Mouse (Mus musculus) midbrain, embryonic 15.5 days (tissue): Measurements from ENCODE around the gene Shank1. TPM values are rescaled to one million over a fixed set of nuclear protein-coding genes. Genes with fewer than 3 reads are reported as not detected.
"Not testable (repeated sequence)": the region's sequence is repeated elsewhere in the genome, so short reads cannot be mapped to it uniquely, and the experiment has no call there.

Experiments
- ATAC-seq: fragments of 200-750 bp; cut with Nextera tagmentation; replicated peaks from 2 replicates; pipeline ENCODE4 v1.8.0; 2017; ENCODE audit warnings: moderate TSS enrichment
- H3K27ac ChIP-seq: fragments of 300-500 bp; sonication (generic); 2 replicates; pipeline ENCODE4 v1.5.1; 2015; ENCODE audit warnings: mild to moderate bottlenecking, inconsistent platforms
- H3K27me3 ChIP-seq: fragments of 300-500 bp; sonication (generic); replicated peaks from 2 replicates; pipeline ENCODE4 v1.6.1; 2015; ENCODE audit warnings: inconsistent platforms
- H3K36me3 ChIP-seq: fragments of 300-500 bp; sonication (generic); replicated peaks from 2 replicates; pipeline ENCODE4 v1.6.1; 2015; ENCODE audit warnings: inconsistent platforms
- H3K4me1 ChIP-seq: fragments of 300-500 bp; sonication (generic); 2 replicates; pipeline ENCODE4 v1.6.1; 2015; ENCODE audit warnings: inconsistent platforms
- H3K4me2 ChIP-seq: fragments of 300-500 bp; sonication (generic); 2 replicates; pipeline ENCODE4 v1.6.1; 2015; ENCODE audit warnings: inconsistent platforms, mild to moderate bottlenecking, moderate library complexity
- H3K4me3 ChIP-seq: fragments of 300-500 bp; sonication (generic); 2 replicates; pipeline ENCODE4 v1.5.1; 2015; ENCODE audit warnings: mild to moderate bottlenecking, inconsistent platforms
- H3K9ac ChIP-seq: fragments of 300-500 bp; sonication (generic); 2 replicates; pipeline ENCODE4 v1.6.1; 2015; ENCODE audit warnings: mild to moderate bottlenecking, inconsistent platforms
- H3K9me3 ChIP-seq: fragments of 300-500 bp; sonication (generic); 2 replicates; pipeline ENCODE4 v1.6.1; 2016; ENCODE audit warnings: inconsistent platforms
- WGBS: fragments of 180-500 bp; shearing (Covaris S2); methylation state at CpG from one replicate; pipeline ENCODE4 v1.1.7; 2015; ENCODE audit warnings: mixed read lengths; 5-methylcytosine and 5-hydroxymethylcytosine counted together
- polyA plus RNA-seq: library from polyadenylated mRNA; unstranded; fragments of >200 nt; fragmentation: Nextera tagmentation; extraction: Ambion mirVana; gene quantifications from 2 replicates; pipeline ENCODE4 v1.2.1, GENCODE M21; 2015

Gene Shank1
- polyA plus RNA-seq, 1 experiment from 2014 or later, result 46.5 TPM

DNA sequence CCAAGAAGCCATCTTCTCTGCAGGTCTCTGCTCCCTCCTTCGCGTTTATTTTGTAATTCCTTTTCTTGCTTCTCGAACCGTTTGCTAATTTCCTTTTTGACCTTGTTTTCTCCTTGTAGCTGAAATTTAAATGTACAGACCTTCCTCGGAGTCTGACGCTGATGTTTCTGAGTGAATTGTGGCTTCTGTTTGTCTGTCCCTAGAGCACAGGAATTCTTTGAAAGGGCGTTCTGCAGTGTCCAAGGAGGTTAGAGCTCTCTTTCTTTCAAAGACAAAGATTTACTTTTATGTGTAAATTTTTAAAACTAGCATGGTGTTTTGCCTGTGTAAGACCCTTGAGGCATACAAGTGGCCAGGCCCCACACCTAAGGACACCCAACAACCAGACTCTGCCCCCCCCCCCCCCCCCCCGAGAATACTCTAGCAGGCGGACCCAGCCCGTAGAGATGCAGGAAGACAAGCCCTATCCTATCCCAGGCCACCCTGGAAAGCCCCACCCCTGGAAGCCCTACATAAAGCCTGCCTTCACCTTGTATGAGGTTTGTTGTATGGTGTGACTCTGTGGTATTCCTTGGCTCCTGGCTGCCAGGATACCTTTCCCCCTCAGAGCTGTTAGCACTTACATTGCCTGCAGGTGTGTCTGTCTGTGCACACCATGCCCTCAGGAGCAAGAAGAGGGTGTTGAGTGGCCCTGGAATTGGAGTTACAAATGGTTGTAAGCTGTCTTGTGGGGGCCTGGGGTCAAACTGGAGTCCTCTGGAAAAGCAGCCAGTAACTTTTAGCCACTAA, 33.4 kb upstream of the Shank1 start:
- WGBS, result 60% methylated on average over 9 of the region's 10 CpGs
- H3K4me3 ChIP-seq, result no peak overlapping the region

DNA sequence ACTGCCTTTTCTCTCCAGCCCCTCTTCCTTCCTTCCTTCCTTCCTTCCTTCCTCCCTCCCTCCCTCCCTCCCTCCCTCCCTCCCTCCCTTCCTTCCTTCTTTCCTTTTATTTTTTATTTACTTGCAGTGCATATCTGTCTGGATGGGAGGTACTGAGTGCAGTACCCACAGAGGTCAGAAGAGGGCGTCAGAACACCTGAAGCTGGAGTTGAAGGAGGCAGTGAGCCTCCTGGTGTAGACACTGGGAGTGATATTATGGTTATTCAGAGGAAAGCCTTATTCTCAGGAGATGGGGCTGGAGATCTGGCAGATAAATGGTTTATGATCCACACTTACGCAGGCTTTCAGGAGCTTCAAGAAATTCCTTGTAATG, 32.8 kb upstream of the Shank1 start:
- Histone ChIP-seq H3K27ac (no peak overlapping the region), H3K9me3 (no peaks in the 10 kb centered on the region), H3K9ac (no peak overlapping the region), H3K4me1 (peaks cover 8% of the 10 kb centered on the region), H3K36me3 (no peaks in the 10 kb centered on the region), H3K27me3 (no peaks in the 10 kb centered on the region; the same call in 1 of the 2 replicates), H3K4me3 (no peak overlapping the region), H3K4me2 (no peak overlapping the region)
- ATAC-seq, result no peak
- WGBS, result 42% methylated on average over 2 of the region's 2 CpGs

More for the DNA sequence above, 33.4 kb upstream of the Shank1 start:
- no peaks in the 10 kb centered on the region for H3K36me3 ChIP-seq
- no peaks in the 10 kb centered on the region for H3K9me3 ChIP-seq
- ATAC-seq, result no peak
- no peak overlapping the region for H3K27ac ChIP-seq
- H3K4me2 ChIP-seq, result no peak overlapping the region
- no peak overlapping the region for H3K9ac ChIP-seq
- no peaks in the 10 kb centered on the region; the same call in 1 of the 2 replicates for H3K27me3 ChIP-seq
- H3K4me1 ChIP-seq, result peaks cover 2% of the 10 kb centered on the region; the same call in 1 of the 2 replicates

DNA sequence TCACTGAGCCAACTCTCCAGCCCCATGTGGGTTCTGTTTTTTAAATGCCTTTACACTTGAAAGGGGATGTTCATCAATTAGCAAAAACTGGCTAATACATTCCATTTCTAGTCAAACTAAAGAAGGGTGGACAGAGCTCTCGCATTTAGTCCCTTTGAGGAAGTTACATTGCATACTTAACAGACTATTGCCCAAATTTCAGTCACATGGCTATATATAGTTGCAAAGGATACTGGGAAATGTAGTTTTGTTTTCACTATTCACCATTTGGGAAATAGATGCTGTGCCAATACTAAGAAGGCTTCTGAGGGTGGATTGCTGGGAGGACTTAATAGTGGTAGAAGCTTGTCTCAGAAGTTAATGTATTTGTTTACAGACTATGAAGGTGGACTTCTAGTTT, 29.1 kb upstream of the Shank1 start:
- peak; percentile 30; the same call in 1 of the 2 replicates for ATAC-seq
- WGBS, result 57% methylated on average over 1 of the region's 1 CpGs

DNA sequence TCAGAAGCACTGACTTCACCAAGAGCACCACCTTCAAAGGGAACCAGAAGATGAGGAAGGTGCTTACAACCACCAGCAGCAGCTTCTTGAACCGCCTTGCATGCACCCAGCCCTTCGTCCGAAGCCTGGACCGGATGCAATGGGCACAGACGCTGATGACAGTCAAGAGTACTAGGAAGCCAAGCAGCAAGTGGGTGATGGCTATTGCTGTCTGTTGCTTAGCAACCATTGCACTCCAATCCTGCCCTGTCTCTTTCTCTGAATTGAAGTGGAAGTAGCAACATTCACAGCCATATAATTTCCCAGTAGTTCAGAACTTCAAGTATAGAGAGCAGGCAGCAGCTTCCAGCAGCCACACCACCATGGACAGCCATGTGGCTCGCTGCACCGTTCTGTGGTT, 28.5 kb upstream of the Shank1 start:
- Histone ChIP-seq H3K4me1 (peaks cover 8% of the 10 kb centered on the region), H3K9ac (no peak overlapping the region), H3K4me3 (no peak overlapping the region), H3K27me3 (no peaks in the 10 kb centered on the region), H3K36me3 (no peaks in the 10 kb centered on the region), H3K27ac (0 out of 2 replicates have a peak overlapping the region, but pooled peaks have one; percentile 4), H3K4me2 (no peak overlapping the region), H3K9me3 (no peaks in the 10 kb centered on the region)
- ATAC-seq, result peak; percentile 67
- WGBS, result 67% methylated on average over 7 of the region's 7 CpGs

More for the DNA sequence above, 29.1 kb upstream of the Shank1 start:
- H3K27me3 ChIP-seq, result no peaks in the 10 kb centered on the region
- 0 out of 2 replicates have a peak overlapping the region, but pooled peaks have one; percentile 4 for H3K27ac ChIP-seq
- H3K9ac ChIP-seq, result no peak overlapping the region
- no peaks in the 10 kb centered on the region for H3K36me3 ChIP-seq
- no peak overlapping the region for H3K4me2 ChIP-seq
- H3K9me3 ChIP-seq, result no peaks in the 10 kb centered on the region
- H3K4me1 ChIP-seq, result peaks cover 8% of the 10 kb centered on the region
- H3K4me3 ChIP-seq, result no peak overlapping the region

DNA sequence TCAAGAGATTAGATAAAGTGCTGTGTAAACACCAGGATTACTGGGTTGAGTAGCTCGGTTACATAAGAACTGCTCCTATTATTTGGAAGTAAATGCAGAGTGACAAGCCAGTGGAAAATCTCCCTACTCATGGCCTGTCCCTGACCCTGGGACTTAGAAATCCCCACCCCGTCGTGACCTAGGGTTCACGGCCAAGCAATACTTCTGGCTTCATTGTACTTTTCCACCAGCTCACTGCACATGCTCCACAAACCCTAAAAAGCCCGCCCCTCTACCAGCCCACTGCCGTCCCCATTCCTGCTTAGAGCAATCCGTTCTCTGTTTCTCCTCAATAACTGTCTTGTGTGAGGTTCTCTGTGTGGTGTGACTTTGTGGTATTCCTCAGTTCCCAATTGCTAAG, 22.3 kb upstream of the Shank1 start:
- Histone ChIP-seq H3K4me3 (no peak overlapping the region), H3K4me2 (no peak overlapping the region), H3K9ac (no peak overlapping the region), H3K4me1 (no peaks in the 10 kb centered on the region), H3K9me3 (no peaks in the 10 kb centered on the region), H3K36me3 (no peaks in the 10 kb centered on the region), H3K27ac (no peak overlapping the region), H3K27me3 (no peaks in the 10 kb centered on the region)
- 59% methylated on average over 7 of the region's 7 CpGs for WGBS
- ATAC-seq, result no peak

DNA sequence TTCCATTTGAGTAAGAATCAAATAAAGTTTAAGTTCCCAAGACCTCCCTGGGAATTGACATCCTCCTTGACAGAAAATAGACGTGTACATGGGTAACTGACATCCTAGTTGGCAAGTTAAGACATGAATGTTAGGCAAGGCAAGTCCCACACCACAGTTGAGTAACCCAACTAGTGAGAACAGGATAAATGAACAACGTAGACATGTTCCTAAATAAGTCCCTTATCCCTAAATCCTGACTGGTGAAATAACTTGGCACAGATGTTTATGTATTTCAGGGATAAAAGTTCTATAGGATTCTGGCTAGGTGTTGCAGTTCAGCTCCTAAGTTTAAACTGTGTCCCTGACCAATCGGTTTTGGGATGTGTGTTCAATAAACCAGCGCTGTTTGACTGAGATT, 19.1 kb upstream of the Shank1 start:
- H3K4me3 ChIP-seq, result no peak overlapping the region
- H3K9ac ChIP-seq, result no peak overlapping the region
- no peak overlapping the region for H3K4me2 ChIP-seq
- no peak for ATAC-seq
- H3K4me1 ChIP-seq, result no peaks in the 10 kb centered on the region
- no peaks in the 10 kb centered on the region for H3K27me3 ChIP-seq
- WGBS, result 83% methylated on average over 4 of the region's 4 CpGs
- H3K36me3 ChIP-seq, result no peaks in the 10 kb centered on the region
- H3K27ac ChIP-seq, result no peak overlapping the region
- H3K9me3 ChIP-seq, result no peaks in the 10 kb centered on the region

DNA sequence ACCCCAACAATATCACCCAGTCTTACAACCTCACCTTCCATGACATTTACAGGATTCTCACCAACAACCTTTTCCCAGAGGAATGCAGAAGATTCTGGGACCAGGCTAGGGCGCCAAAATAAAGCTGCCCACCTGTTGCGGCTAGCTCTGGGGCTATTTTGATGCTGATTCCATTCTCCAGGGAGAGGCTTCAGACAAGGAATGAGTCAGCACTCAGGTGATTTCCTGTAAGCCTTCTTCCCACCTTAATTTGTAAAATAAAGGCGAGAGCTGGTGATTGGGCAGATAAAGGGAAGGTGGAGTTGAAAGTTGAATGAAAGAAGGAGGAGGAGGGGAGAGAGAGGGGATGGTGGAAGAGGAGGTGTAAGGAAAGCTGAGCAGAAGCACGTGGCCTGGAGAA, 18.6 kb upstream of the Shank1 start:
- H3K9ac ChIP-seq, result no peak overlapping the region
- H3K4me1 ChIP-seq, result no peaks in the 10 kb centered on the region
- no peaks in the 10 kb centered on the region for H3K9me3 ChIP-seq
- no peak for ATAC-seq
- H3K36me3 ChIP-seq, result no peaks in the 10 kb centered on the region
- WGBS, result 52% methylated on average over 4 of the region's 4 CpGs
- H3K27me3 ChIP-seq, result no peaks in the 10 kb centered on the region
- H3K4me2 ChIP-seq, result no peak overlapping the region
- H3K4me3 ChIP-seq, result no peak overlapping the region
- no peak overlapping the region for H3K27ac ChIP-seq

DNA sequence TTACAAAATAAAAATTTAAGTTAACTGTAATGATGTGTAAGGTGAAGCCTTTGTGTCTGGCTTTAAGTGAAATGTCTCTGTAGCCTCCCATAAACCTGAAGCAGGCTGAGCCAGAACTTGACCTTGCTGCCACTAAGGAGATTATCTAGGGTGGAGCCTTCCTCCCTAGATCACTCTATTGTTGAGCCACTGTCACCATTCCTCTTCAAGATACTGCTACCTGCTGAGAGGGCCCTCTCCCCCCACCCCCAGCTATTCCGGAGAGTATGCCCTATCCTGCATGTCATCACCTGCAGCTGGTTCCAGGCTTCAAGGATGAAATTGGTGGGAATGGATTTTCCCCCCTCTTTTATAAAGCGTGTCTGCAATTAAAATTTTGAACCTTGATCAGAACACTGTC, 12.6 kb upstream of the Shank1 start:
- H3K9ac ChIP-seq, ATAC-seq, H3K27ac ChIP-seq, H3K27me3 ChIP-seq, H3K4me2 ChIP-seq, H3K36me3 ChIP-seq, H3K9me3 ChIP-seq, H3K4me3 ChIP-seq, H3K4me1 ChIP-seq: not testable (repeated sequence)
- 92% methylated on average over 2 of the region's 2 CpGs for WGBS

DNA sequence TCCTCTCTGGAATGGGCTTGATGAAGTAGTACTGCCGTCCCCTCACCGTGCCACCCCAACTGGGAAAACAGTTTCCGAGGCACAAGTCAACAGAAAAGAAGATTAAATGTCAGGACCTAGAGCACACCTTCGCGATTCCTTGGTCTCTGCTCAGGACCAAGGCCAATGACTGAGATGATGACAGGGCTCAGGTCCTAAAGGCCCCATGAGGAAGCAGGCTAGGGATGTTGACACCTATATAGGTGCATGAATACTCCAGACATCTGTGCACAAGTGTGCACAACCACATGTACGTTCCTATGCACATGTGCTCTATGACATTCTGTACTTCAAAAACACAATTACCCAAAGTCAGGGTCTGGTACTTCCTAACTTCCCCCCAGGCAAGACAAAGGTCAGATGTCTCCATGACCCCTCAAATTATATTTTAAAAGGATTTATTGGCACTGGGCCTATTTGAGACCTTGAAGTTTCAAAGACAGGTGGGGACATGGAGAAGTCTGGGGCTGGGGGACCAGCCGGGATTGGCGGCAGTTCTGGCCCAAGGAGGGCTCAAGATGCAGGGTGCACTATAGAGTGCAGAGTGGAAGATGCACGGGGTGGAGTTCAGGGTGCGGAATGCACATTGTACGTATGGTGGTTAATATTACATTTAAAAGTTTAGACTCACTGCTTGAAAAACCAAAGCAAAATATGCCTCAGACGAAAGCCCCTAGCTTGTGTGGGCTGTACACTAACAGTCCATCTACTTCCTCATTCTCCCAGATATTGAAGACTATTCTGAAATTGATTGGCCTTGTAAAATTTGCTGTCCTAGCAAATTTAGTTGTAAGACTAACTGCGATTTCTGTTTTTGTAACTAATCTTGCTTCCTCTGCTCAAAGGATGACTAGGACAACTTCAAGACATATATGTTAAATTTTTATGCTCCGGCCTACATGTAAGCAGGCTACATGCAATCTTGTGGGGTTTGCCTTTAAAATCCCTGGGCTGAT, 6.4 kb upstream of the Shank1 start:
- 85% methylated on average over 14 of the region's 14 CpGs for WGBS
- no peak for ATAC-seq
- H3K4me1 ChIP-seq, result peaks cover 12% of the 10 kb centered on the region

DNA sequence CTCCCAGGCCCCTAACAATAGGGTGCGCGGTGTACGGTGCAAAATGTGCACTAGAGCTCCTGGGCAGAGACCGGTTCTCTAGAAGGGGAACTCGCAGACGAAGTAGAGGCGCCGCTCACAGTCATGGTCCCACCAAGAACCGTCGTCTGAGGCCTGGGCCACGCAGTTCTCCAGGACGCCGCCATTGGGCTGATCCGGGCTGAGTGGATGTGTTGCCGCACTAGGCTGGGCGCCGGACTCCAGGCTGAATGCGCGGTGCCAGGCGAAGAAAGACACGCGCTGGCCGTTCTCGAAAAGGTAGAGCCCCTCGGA, 5.6 kb upstream of the Shank1 start:
- peaks cover 12% of the 10 kb centered on the region for H3K4me1 ChIP-seq
- no peaks in the 10 kb centered on the region for H3K27me3 ChIP-seq
- peak overlapping the region; percentile 78 for H3K4me2 ChIP-seq
- ATAC-seq, result no peak
- no peaks in the 10 kb centered on the region for H3K9me3 ChIP-seq
- H3K9ac ChIP-seq, result peak overlapping the region; percentile 96
- H3K36me3 ChIP-seq, result no peaks in the 10 kb centered on the region
- H3K27ac ChIP-seq, result peak overlapping the region; percentile 96
- WGBS, result under 1% methylated on average over 25 of the region's 25 CpGs
- peak overlapping the region; percentile 84 for H3K4me3 ChIP-seq

More for the DNA sequence above, 6.4 kb upstream of the Shank1 start:
- Histone ChIP-seq H3K4me2 (peak overlapping the region; percentile 78), H3K9me3 (no peaks in the 10 kb centered on the region), H3K27me3 (no peaks in the 10 kb centered on the region), H3K27ac (peak overlapping the region; percentile 96), H3K36me3 (no peaks in the 10 kb centered on the region), H3K9ac (peak overlapping the region; percentile 96), H3K4me3 (peak overlapping the region; percentile 84)

DNA sequence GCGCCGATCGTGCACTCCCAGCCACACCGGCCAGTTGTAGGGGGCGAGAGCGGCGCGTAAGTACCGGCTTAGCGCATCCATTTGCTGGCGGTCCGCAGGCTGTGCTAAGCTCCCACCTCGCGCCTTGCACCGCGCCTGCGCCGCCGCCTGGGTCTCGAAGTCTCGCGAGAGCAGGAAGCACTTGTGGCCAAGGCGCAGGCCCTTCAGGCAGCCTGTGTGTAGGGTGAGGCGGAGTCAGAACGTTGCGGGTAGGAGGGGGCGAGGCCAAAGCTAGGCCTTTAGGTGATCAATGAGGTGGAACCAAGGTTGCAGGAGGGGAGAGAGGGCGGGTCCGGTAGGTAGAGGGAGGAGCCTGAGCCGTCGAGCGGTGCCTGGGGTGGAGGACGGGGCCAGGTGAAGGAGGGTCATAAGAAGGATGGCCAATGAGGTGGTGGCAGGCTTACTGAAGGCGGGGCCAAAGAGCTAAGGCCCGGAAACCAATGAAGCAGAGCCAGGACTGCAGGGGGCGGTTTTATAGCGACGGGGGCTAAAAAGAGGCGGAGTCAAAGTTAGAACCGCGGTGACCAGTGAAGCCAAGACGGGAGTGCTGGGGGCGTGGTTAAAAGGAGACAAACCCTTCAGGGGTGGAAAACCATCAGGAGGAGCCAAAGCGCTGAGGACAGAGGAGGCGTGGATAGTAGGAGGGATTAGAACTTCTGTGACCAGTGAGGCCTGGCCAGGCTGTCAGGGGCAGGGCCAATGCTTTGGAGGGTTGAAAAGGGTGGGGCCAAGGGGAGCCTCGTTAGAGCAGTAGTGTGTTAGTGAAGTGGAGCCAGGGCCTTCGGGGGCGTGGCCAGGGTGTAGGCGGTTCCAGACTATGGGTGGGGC, 5.0 kb upstream of the Shank1 start:
- WGBS, result under 1% methylated on average over 49 of the region's 49 CpGs
- Histone ChIP-seq H3K9ac (peak overlapping the region; percentile 96), H3K4me3 (peak overlapping the region; percentile 84), H3K4me1 (peaks cover 16% of the 10 kb centered on the region), H3K27ac (peak overlapping the region; percentile 96), H3K4me2 (peak overlapping the region; percentile 78), H3K27me3 (no peaks in the 10 kb centered on the region), H3K9me3 (no peaks in the 10 kb centered on the region), H3K36me3 (no peaks in the 10 kb centered on the region)
- peak; percentile 95 for ATAC-seq
